Mouse (Mus musculus): Measurements from ENCODE around the gene Tlr4. TPM values are rescaled to one million over a fixed set of nuclear protein-coding genes. Genes with fewer than 3 reads are reported as not detected.
A peak's percentile ranks its signal among the peaks of the same experiment; 100 is the strongest.

Gene Tlr4
- polyA plus RNA-seq, 1 experiment from 2014 or later, result 1.3 TPM

- ATAC-seq (replicated peaks; ENCODE audit: low FRiP score, low TSS enrichment, low read depth) (no peak), DNase-seq (ENCODE audit: low spot score) (no peak)
- H3K9me3 ChIP-seq (ENCODE audit: control insufficient read depth, low read length), result no peaks in the 10 kb centered on the region
- 91% methylated on average over 3 of the region's 3 CpGs for WGBS
- H3K27me3 ChIP-seq (replicated peaks; ENCODE audit: control insufficient read depth, insufficient read depth, low read length), result no peaks in the 10 kb centered on the region
- H3K27ac ChIP-seq (ENCODE audit: low read depth), result no peak overlapping the region
- H3K4me3 ChIP-seq (ENCODE audit: low read depth, low read length), result no peak overlapping the region
- no peak overlapping the region for H3K4me2 ChIP-seq (ENCODE audit: low read length)
- H3K36me3 ChIP-seq (ENCODE audit: control insufficient read depth, insufficient read depth, low read length), result no peaks in the 10 kb centered on the region
- H3K4me1 ChIP-seq (replicated peaks; ENCODE audit: control insufficient read depth, insufficient read depth, low read length), result no peaks in the 10 kb centered on the region
- H3K9ac ChIP-seq (ENCODE audit: low read length), result no peak overlapping the region
Measured at GRCm38 (mm10) chr4:66919630-66920372, 92.4 kb downstream of the Tlr4 start.

- Histone ChIP-seq H3K9me3 (ENCODE audit: control insufficient read depth, low read length) (no peaks in the 10 kb centered on the region), H3K4me2 (ENCODE audit: low read length) (no peak overlapping the region), H3K27ac (ENCODE audit: low read depth) (no peak overlapping the region), H3K36me3 (ENCODE audit: control insufficient read depth, insufficient read depth, low read length) (no peaks in the 10 kb centered on the region), H3K4me3 (ENCODE audit: low read depth, low read length) (no peak overlapping the region), H3K9ac (ENCODE audit: low read length) (no peak overlapping the region), H3K27me3 (replicated peaks; ENCODE audit: control insufficient read depth, insufficient read depth, low read length) (no peaks in the 10 kb centered on the region), H3K4me1 (replicated peaks; ENCODE audit: control insufficient read depth, insufficient read depth, low read length) (no peaks in the 10 kb centered on the region)
- 0 out of 2 replicates have a peak, but pooled peaks have one; percentile 32 for ATAC-seq (replicated peaks; ENCODE audit: low FRiP score, low TSS enrichment, low read depth)
- DNase-seq (ENCODE audit: low spot score), result peak; percentile 81
- 45% methylated on average over 3 of the region's 3 CpGs for WGBS
Measured at GRCm38 (mm10) chr4:66923616-66924276, 96.4 kb downstream of the Tlr4 start.

DNA sequence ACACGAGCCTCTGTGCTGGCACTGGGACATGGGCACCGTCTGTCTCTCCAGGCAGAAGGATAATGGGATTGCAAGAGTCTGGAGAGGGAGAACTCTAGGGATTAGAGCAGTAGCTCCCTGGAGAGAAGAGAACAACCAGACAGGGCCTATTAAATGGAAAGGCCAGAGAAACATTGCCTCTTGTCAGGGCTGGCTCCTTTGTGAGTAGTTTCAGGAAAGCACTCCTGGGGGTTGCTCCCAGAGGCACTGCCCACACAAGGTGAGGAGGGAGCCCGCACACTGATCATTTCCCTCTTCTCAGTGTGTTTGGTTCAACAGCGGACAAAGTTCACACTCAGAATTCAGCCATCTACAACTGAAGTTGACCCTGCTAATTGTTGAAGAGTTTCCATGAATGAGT lies 98.7 kb downstream of the Tlr4 start:
- no peak for ATAC-seq (replicated peaks; ENCODE audit: low FRiP score, low TSS enrichment, low read depth)
- Histone ChIP-seq H3K4me1 (replicated peaks; ENCODE audit: control insufficient read depth, insufficient read depth, low read length) (no peaks in the 10 kb centered on the region), H3K9ac (ENCODE audit: low read length) (no peak overlapping the region), H3K36me3 (ENCODE audit: control insufficient read depth, insufficient read depth, low read length) (no peaks in the 10 kb centered on the region), H3K27ac (ENCODE audit: low read depth) (no peak overlapping the region), H3K4me3 (ENCODE audit: low read depth, low read length) (no peak overlapping the region), H3K27me3 (replicated peaks; ENCODE audit: control insufficient read depth, insufficient read depth, low read length) (no peaks in the 10 kb centered on the region), H3K9me3 (ENCODE audit: control insufficient read depth, low read length) (no peaks in the 10 kb centered on the region), H3K4me2 (ENCODE audit: low read length) (no peak overlapping the region)
- no peak for DNase-seq (ENCODE audit: low spot score)
- 52% methylated on average over 4 of the region's 4 CpGs for WGBS

DNA sequence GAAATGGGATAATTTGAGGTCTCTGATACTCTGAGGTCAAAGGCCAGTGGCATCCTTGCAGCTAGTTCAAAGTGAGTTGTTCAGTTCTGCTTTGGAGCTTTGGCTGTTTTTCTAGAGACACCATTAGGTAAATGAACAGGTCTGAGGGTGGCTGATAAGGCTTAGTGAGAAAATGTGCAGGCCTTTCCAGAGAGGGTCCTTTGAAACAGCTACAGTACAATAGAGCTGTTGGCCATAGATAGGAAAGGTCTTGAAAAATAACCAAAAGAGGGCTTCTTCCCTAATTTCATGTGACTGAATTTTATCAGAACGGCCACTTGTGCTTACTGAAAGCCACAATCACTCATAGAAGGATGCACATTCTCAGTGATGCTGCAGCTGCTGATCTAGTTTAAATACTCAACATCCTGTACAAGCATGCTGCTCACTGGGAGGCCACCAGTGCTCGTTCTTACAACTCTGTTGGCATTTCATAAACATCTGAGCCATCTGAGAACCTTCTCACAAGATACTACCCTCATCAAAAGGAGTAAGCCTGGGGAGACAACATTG lies 100.2 kb downstream of the Tlr4 start:
- no peak for DNase-seq (ENCODE audit: low spot score)
- Histone ChIP-seq H3K4me2 (ENCODE audit: low read length) (no peak overlapping the region), H3K27me3 (replicated peaks; ENCODE audit: control insufficient read depth, insufficient read depth, low read length) (no peaks in the 10 kb centered on the region), H3K36me3 (ENCODE audit: control insufficient read depth, insufficient read depth, low read length) (no peaks in the 10 kb centered on the region), H3K9me3 (ENCODE audit: control insufficient read depth, low read length) (no peaks in the 10 kb centered on the region), H3K4me3 (ENCODE audit: low read depth, low read length) (no peak overlapping the region), H3K9ac (ENCODE audit: low read length) (no peak overlapping the region), H3K27ac (ENCODE audit: low read depth) (no peak overlapping the region), H3K4me1 (replicated peaks; ENCODE audit: control insufficient read depth, insufficient read depth, low read length) (no peaks in the 10 kb centered on the region)
- ATAC-seq (replicated peaks; ENCODE audit: low FRiP score, low TSS enrichment, low read depth), result no peak
- 65% methylated on average over 2 of the region's 2 CpGs for WGBS

GRCm38 (mm10) chr4:66938489-66939061 lies 111.2 kb downstream of the Tlr4 start:
- ATAC-seq (replicated peaks; ENCODE audit: low FRiP score, low TSS enrichment, low read depth) (no peak), DNase-seq (ENCODE audit: low spot score) (no peak)
- Histone ChIP-seq H3K27me3 (replicated peaks; ENCODE audit: control insufficient read depth, insufficient read depth, low read length) (no peaks in the 10 kb centered on the region), H3K4me2 (ENCODE audit: low read length) (no peak overlapping the region), H3K27ac (ENCODE audit: low read depth) (no peak overlapping the region), H3K9ac (ENCODE audit: low read length) (no peak overlapping the region), H3K4me3 (ENCODE audit: low read depth, low read length) (no peak overlapping the region), H3K36me3 (ENCODE audit: control insufficient read depth, insufficient read depth, low read length) (no peaks in the 10 kb centered on the region), H3K4me1 (replicated peaks; ENCODE audit: control insufficient read depth, insufficient read depth, low read length) (no peaks in the 10 kb centered on the region), H3K9me3 (ENCODE audit: control insufficient read depth, low read length) (no peaks in the 10 kb centered on the region)
- 59% methylated on average over 4 of the region's 4 CpGs for WGBS

DNA sequence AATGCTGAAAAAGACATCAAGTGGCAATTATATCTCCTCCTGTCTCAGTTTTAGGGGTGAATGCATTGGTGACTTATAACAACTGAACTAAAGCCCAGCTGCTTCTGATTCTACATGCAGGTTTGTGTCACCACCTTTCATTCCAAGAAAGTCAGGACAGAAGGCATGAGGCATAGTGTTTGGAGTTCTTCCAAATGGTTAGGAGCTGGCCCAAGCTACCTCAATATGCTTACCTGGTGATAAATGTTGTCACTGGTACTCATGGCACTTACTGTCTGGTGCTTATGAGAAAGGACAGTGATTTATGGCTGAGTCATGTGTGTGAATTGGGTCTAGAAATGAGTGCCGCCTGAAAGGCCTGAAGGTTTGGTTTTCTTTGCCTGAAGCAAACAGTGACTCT lies 114.5 kb downstream of the Tlr4 start:
- Histone ChIP-seq H3K4me3 (ENCODE audit: low read depth, low read length) (no peak overlapping the region), H3K27me3 (replicated peaks; ENCODE audit: control insufficient read depth, insufficient read depth, low read length) (no peaks in the 10 kb centered on the region), H3K4me2 (ENCODE audit: low read length) (no peak overlapping the region), H3K36me3 (ENCODE audit: control insufficient read depth, insufficient read depth, low read length) (no peaks in the 10 kb centered on the region), H3K4me1 (replicated peaks; ENCODE audit: control insufficient read depth, insufficient read depth, low read length) (no peaks in the 10 kb centered on the region), H3K9ac (ENCODE audit: low read length) (no peak overlapping the region), H3K27ac (ENCODE audit: low read depth) (no peak overlapping the region), H3K9me3 (ENCODE audit: control insufficient read depth, low read length) (no peaks in the 10 kb centered on the region)
- WGBS, result 52% methylated on average over 1 of the region's 1 CpGs
- no peak for DNase-seq (ENCODE audit: low spot score)
- ATAC-seq (replicated peaks; ENCODE audit: low FRiP score, low TSS enrichment, low read depth), result no peak

DNA sequence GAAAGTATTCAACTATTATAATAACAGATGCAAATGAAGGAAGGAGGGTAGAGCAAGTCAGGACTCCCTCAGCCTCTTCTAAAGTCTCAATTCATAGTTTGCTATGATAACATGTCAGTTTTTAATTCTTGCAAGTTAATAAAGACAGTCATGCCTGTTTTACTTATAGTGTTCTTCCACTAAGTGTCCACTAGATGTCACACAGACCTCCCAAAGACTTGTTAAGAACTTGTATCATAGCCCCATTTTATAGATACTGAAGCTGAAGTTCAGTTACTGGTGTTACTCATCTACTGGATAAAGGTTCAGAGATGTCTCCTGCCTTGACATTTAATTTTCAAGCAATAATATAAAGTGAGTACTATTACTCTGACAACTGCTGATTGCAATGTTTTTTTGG lies 116.3 kb downstream of the Tlr4 start:
- Histone ChIP-seq H3K36me3 (ENCODE audit: control insufficient read depth, insufficient read depth, low read length) (no peaks in the 10 kb centered on the region), H3K9ac (ENCODE audit: low read length) (no peak overlapping the region), H3K9me3 (ENCODE audit: control insufficient read depth, low read length) (no peaks in the 10 kb centered on the region), H3K4me1 (replicated peaks; ENCODE audit: control insufficient read depth, insufficient read depth, low read length) (no peaks in the 10 kb centered on the region), H3K27ac (ENCODE audit: low read depth) (no peak overlapping the region), H3K27me3 (replicated peaks; ENCODE audit: control insufficient read depth, insufficient read depth, low read length) (no peaks in the 10 kb centered on the region), H3K4me2 (ENCODE audit: low read length) (no peak overlapping the region), H3K4me3 (ENCODE audit: low read depth, low read length) (no peak overlapping the region)
- ATAC-seq (replicated peaks; ENCODE audit: low FRiP score, low TSS enrichment, low read depth) (no peak), DNase-seq (ENCODE audit: low spot score) (no peak)

DNA sequence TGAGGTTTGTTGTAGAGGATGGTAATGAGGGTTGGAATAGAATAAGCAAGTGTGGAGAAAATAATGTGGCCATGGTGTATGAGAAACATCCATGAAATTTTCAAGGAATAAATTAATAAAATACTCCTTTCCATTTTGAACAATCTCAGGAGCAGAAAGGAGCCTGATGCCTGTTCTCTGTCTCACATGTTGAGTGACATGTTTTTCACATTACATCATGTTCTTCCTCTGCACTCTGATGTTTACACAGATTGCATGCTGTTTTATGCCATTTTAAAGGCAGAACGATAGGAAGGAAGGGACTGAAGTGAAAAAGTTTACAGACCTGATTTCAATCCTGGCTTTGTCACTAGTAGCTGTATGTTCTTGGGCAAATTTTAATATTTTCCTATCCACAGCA lies 120.3 kb downstream of the Tlr4 start:
- Histone ChIP-seq H3K4me3 (ENCODE audit: low read depth, low read length) (no peak overlapping the region), H3K36me3 (ENCODE audit: control insufficient read depth, insufficient read depth, low read length) (no peaks in the 10 kb centered on the region)
- DNase-seq (ENCODE audit: low spot score), result no peak

More for the DNA sequence above, 120.3 kb downstream of the Tlr4 start:
- 9% methylated on average over 1 of the region's 1 CpGs for WGBS
- no peak overlapping the region for H3K4me2 ChIP-seq (ENCODE audit: low read length)
- H3K9me3 ChIP-seq (ENCODE audit: control insufficient read depth, low read length), result no peaks in the 10 kb centered on the region
- H3K9ac ChIP-seq (ENCODE audit: low read length), result no peak overlapping the region
- no peak overlapping the region for H3K27ac ChIP-seq (ENCODE audit: low read depth)
- H3K27me3 ChIP-seq (replicated peaks; ENCODE audit: control insufficient read depth, insufficient read depth, low read length), result no peaks in the 10 kb centered on the region
- no peaks in the 10 kb centered on the region for H3K4me1 ChIP-seq (replicated peaks; ENCODE audit: control insufficient read depth, insufficient read depth, low read length)
- no peak for ATAC-seq (replicated peaks; ENCODE audit: low FRiP score, low TSS enrichment, low read depth)
